Mouse (Mus musculus) forebrain, postnatal 0 days (tissue): ENCODE measurements at regions not wholly inside any gene's neighbourhood (a gene's known extent, or its start where the extent isn't known, plus 50 kb on each side); places are given as distances from the start of the nearest gene placed in this dataset.

Experiments used
- ATAC-seq: fragments of 200-750 bp; cut with Nextera tagmentation; 2 replicates; pipeline ENCODE4 v1.8.0; 2017; ENCODE audit warnings: mild to moderate bottlenecking, moderate library complexity
- DNase-seq: peaks from one replicate; pipeline ENCODE4 v3.0.0-alpha.2; 2015
- H3K27ac ChIP-seq: fragments of 300-500 bp; sonication (generic); 2 replicates; pipeline ENCODE4 v1.5.1; 2014; ENCODE audit warnings: low read depth, mild to moderate bottlenecking, antibody characterized with exemption, low read length, moderate library complexity, mixed read lengths
- H3K27me3 ChIP-seq: fragments of 300-500 bp; sonication (generic); 2 replicates; pipeline ENCODE4 v1.6.1; 2014; ENCODE audit warnings: mild to moderate bottlenecking, low read length, mixed read lengths; ENCODE audit not compliant: insufficient read depth
- H3K36me3 ChIP-seq: fragments of 300-500 bp; sonication (generic); 2 replicates; pipeline ENCODE4 v1.6.1; 2014; ENCODE audit warnings: mild to moderate bottlenecking, moderate library complexity; ENCODE audit not compliant: insufficient read depth
- H3K4me1 ChIP-seq: fragments of 300-500 bp; sonication (generic); 2 replicates; pipeline ENCODE4 v1.6.1; 2014; ENCODE audit warnings: antibody characterized with exemption; ENCODE audit not compliant: insufficient read depth
- H3K4me2 ChIP-seq: fragments of 300-500 bp; sonication (generic); 2 replicates; pipeline ENCODE4 v1.6.1; 2014; ENCODE audit warnings: low read depth, mild to moderate bottlenecking, moderate library complexity
- H3K4me3 ChIP-seq: fragments of 300-500 bp; sonication (generic); 2 replicates; pipeline ENCODE4 v1.5.1; 2014; ENCODE audit warnings: low read depth, low read length, mixed read lengths
- H3K9ac ChIP-seq: fragments of 300-500 bp; sonication (generic); 2 replicates; pipeline ENCODE4 v1.6.1; 2014; ENCODE audit warnings: mild to moderate bottlenecking
- H3K9me3 ChIP-seq: fragments of 300-500 bp; sonication (generic); 2 replicates; pipeline ENCODE4 v1.6.1; 2016; ENCODE audit warnings: low read length
- CTCF ChIP-seq: sonication (generic); IDR thresholded peaks from 2 replicates; pipeline ENCODE4 v1.5.1; 2016; ENCODE audit warnings: antibody characterized with exemption, control low read depth, low read depth
- WGBS: fragments of 180-500 bp; shearing (Covaris S2); extraction: QIAGEN DNeasy Blood & Tissue Kit; methylation state at CpG from one replicate; pipeline ENCODE4 v1.1.7; 2014; 5-methylcytosine and 5-hydroxymethylcytosine counted together

DNA sequence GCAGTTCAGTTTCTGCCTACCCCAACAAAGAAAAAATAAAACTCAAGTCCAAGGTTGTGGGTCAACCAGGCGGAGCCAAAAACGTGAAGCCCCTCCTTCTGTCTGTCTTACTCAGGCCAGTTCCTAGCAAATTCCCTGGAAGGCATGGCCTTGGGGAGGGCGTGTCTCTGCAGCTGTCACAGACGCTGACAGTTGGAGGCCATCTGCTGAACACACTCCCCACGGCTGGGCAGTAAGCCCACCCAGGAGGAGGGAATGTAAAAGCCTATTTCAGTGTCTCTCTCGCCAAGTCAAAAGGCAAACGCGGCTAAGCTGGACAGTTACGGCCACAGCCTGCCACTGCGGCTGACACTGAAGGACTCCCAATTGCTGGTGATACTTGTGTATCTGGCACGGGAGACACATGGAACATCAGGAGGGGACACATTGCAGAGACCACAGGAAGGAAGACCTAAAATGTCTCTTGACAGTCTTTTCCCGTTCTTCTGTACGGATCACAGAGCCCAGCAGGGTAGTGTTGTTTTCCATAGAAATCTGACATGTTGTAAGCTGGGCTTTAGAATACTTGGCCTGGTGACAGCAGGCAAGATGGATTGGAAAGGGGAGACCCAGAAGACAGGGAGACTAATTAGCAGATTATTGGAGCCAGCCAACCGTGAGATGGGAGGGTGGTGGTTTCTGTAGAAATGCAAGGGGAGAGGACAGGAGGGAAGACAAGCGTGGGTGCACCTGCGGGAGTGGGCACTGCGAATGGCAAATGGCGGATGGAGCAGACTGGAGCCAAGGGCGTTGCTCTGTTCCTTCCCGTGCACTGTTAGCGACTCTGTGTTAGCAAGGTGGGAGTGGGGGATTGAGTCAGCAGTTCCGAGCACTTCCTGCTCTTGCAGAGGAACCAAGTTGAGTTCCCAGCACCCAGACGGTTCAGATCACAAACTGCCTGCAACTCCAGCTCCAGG is 229.5 kb downstream of the Suds3 start:
- peak; percentile 81 for DNase-seq
- no peak overlapping the region for H3K9ac ChIP-seq
- H3K27me3 ChIP-seq = no peaks in the 10 kb centered on the region
- TF ChIP-seq CTCF = no peak
- no peak overlapping the region for H3K4me2 ChIP-seq
- WGBS = 31% methylated on average over 23 of the region's 23 CpGs
- ATAC-seq = peak; percentile 82
- no peaks in the 10 kb centered on the region for H3K36me3 ChIP-seq
- H3K9me3 ChIP-seq = no peaks in the 10 kb centered on the region
- peak overlapping the region; percentile 54; the same call in 1 of the 2 replicates for H3K27ac ChIP-seq
- H3K4me3 ChIP-seq = no peak overlapping the region
- 0 out of 2 replicates have a peak, but pooled peaks cover 11% of the 10 kb centered on the region for H3K4me1 ChIP-seq

DNA sequence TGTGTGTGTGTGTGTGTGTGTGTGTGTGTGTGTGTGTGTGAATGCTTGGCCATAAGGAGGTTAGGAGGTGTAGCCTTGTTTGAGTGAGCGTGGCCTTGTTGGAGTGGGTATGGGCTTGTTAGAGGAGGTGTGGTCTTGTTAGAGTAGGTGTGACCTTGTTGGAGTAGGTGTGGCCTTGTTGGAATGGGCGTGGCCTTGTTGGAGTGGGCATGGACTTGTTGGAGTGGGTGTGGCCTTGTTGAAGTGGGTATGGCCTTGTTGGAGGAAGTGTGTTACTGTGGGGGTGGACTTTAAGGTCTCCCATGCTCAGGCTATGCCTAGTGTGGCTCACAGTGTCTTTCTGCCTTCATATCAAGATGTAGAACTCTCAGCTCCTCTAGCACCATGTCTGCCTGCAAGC is 236.2 kb downstream of the Suds3 start:
- H3K9me3 ChIP-seq = no peaks in the 10 kb centered on the region
- 84% methylated on average over 2 of the region's 2 CpGs for WGBS
- no peak overlapping the region for H3K4me2 ChIP-seq
- no peak for TF ChIP-seq CTCF
- H3K9ac ChIP-seq = no peak overlapping the region
- no peaks in the 10 kb centered on the region for H3K27me3 ChIP-seq
- no peak for ATAC-seq
- no peak overlapping the region for H3K27ac ChIP-seq
- no peak overlapping the region for H3K4me3 ChIP-seq
- no peak for DNase-seq
- H3K4me1 ChIP-seq = no peaks in the 10 kb centered on the region
- no peaks in the 10 kb centered on the region for H3K36me3 ChIP-seq

DNA sequence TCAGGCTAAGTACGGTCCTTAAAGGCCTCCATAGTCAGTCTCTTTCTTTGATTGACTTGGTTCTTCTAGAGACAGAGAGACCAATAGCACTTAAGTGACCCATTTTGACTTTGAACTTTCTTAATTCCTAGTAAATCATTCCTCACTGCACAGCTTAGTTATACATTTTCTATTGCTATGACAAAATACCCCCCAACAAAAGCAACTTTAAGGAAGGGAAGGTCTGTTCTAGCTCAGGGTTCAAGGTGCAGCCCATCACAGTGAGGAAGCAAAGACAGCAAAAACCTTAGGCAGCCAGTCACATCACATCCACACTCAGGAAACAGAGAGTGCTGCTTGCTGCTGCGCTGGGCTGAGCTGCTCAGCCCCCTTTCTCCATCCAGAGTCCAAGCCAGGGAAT is 241.0 kb downstream of the Suds3 start:
- Histone ChIP-seq H3K4me2 (no peak overlapping the region), H3K4me3 (no peak overlapping the region), H3K4me1 (no peaks in the 10 kb centered on the region), H3K9me3 (no peaks in the 10 kb centered on the region), H3K27me3 (no peaks in the 10 kb centered on the region), H3K9ac (no peak overlapping the region), H3K36me3 (no peaks in the 10 kb centered on the region), H3K27ac (no peak overlapping the region)
- WGBS = 71% methylated on average over 2 of the region's 2 CpGs
- no peak for TF ChIP-seq CTCF
- DNase-seq (no peak), ATAC-seq (no peak)

DNA sequence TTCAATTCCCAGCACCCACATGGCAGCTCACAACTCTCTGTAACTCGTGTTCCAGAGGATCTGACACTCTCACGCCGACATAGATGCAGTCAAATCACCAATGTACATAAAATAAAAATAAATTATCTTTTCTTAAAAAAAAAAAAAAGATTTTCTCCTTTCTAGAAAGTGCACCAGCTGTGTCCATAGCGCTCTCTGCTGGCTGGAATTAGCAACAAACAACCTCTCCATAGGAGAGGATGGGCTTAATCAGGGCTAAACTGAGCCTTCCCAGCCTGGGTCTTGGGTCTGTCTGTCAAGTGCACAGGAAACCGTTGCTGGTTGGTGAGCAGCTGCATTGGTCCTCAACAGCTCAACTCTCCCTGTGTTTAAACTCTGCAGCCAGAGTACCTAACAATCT is 247.8 kb downstream of the Suds3 start:
- no peak for DNase-seq
- peak; percentile 29 for TF ChIP-seq CTCF

DNA sequence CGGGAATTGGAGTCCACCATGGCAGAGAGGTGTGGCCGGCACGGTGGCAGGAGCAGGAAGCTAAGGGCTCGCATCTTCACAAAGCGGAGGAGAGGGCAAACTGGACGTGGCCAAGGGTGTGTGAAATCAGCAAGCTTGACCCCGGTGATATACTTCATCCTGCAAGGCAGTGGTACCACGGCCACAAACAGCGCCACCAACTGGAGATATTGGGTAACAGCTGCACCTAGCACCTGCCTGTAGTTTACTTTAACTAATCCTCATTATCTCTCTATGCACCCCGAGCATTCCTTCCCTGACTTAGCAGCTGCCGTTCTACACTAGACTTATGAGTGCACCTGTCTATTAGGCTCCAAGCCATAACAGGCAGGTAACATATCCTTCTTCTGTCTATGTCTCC is 251.6 kb downstream of the Suds3 start:
- Histone ChIP-seq H3K4me2 (no peak overlapping the region), H3K27ac (no peak overlapping the region), H3K9ac (no peak overlapping the region), H3K9me3 (no peaks in the 10 kb centered on the region), H3K4me1 (no peaks in the 10 kb centered on the region), H3K27me3 (no peaks in the 10 kb centered on the region), H3K36me3 (no peaks in the 10 kb centered on the region), H3K4me3 (no peak overlapping the region)
- 0 out of 2 replicates have a peak, but pooled peaks have one; percentile 28 for TF ChIP-seq CTCF
- 90% methylated on average over 11 of the region's 11 CpGs for WGBS
- ATAC-seq (no peak), DNase-seq (no peak)

More for the DNA sequence above, 247.8 kb downstream of the Suds3 start:
- Histone ChIP-seq H3K4me1 (no peaks in the 10 kb centered on the region), H3K4me2 (no peak overlapping the region), H3K9ac (no peak overlapping the region), H3K9me3 (no peaks in the 10 kb centered on the region), H3K27ac (no peak overlapping the region), H3K36me3 (no peaks in the 10 kb centered on the region), H3K27me3 (no peaks in the 10 kb centered on the region), H3K4me3 (no peak overlapping the region)
- no peak for ATAC-seq
- WGBS = 80% methylated on average over 5 of the region's 5 CpGs

DNA sequence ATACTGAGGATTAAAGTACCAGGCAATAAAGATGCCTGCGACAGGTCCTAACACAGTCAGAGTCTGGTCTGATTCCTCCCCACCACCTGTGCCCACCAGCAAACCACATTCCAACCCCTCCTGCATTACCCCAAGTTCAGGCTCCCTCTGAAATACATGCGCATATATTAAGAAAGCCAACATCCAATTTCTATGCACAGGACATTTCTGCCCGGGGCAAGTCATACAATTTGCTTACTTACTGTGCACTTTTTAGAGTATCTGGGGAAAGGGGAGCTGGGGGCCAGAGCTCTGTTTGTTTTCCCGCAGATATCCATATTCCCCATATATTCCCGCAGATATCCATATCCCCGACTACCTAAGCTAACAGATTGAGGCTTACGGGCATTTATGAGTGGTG is 261.1 kb upstream of the Srrm4 start:
- H3K4me2 ChIP-seq = no peak overlapping the region
- H3K9me3 ChIP-seq = no peaks in the 10 kb centered on the region
- no peaks in the 10 kb centered on the region for H3K27me3 ChIP-seq
- no peaks in the 10 kb centered on the region for H3K4me1 ChIP-seq
- no peak overlapping the region for H3K27ac ChIP-seq
- no peak overlapping the region for H3K9ac ChIP-seq
- H3K4me3 ChIP-seq = no peak overlapping the region
- no peaks in the 10 kb centered on the region for H3K36me3 ChIP-seq
- DNase-seq = no peak
- ATAC-seq = no peak
- no peak for TF ChIP-seq CTCF
- WGBS = 71% methylated on average over 7 of the region's 7 CpGs

DNA sequence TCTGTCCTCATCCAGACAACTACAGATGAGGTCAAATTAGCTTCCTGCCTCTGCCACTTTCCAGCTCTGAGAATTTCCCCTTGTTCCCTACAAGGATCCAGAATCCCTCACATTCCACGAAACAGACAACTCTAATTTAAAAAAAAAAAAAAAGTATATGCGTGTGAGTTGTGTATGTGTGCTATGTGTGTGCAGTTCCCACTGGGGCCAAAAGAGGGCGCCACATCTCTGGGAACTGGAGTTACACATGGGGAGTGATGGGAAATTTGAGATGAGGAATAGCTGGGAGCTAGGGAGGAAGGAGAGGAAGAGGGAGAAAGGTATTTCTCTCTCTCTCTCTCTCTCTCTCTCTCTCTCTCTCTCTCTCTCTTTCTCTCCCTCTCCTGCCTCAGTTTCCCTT is 240.3 kb upstream of the Srrm4 start:
- Histone ChIP-seq H3K4me3 (no peak overlapping the region), H3K27ac (no peak overlapping the region), H3K9ac (no peak overlapping the region), H3K4me1 (no peaks in the 10 kb centered on the region), H3K36me3 (no peaks in the 10 kb centered on the region), H3K9me3 (no peaks in the 10 kb centered on the region), H3K4me2 (no peak overlapping the region), H3K27me3 (no peaks in the 10 kb centered on the region)
- DNase-seq (no peak), ATAC-seq (no peak)
- TF ChIP-seq CTCF = no peak; the same call in 1 of the 2 replicates
- WGBS = 84% methylated on average over 3 of the region's 3 CpGs
